Mouse (Mus musculus) embryo, embryonic 9.5 days (tissue): ENCODE measurements around the gene Tmem183a.

Experiments
- DNase-seq: peaks from one replicate; pipeline ENCODE4 v3.0.0-alpha.2; 2017; ENCODE audit errors: extremely low spot score

Gene Tmem183a

DNA sequence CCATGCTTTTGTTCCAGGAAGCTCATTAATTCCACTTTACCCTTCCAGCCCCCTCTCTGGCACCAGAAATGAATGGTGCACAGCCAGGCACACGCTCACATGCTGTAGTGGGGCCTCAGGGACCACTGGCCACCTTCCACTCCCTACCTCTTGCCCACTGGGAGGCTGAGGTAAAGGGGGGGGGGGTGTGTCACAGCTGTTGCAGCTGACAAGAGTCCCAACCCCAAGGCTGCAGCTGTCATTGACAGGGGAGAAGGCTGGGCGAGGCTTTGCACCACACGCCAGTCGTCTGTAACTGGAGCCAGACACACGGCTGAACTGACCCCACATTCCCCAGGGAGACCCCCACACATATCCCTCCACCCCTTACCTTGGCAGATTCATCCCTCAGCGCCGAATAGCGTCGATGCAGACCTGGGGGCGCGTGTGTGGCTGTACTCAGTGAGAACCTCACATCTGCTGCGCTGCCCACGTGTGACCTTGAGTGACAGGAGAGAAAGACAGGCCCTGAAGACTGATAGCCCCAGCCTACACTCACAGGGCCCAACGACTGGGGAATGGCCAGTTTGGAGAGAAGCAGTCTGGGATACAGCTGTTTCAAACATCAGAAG, 41.0 kb downstream of the Tmem183a start:
- DNase-seq = no peak

DNA sequence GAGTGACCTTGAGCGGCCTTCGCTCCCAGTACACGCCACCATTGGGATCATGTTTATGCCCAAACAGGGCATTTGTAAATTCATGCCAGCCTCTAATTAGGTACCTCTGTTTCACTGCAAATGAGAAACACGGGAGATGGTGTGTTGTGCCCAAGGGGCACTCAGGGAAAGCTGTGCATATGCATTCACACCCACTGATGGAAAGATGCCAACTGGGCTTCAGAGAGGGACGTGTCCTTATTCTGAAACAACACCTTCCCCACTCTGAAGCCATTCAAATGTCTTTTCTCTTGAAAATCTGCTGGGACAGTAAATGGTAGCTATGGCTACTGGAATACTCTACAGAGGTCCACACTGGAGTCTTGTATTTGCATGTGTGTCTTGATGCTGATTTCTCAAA, 43.5 kb downstream of the Tmem183a start:
- DNase-seq = no peak

DNA sequence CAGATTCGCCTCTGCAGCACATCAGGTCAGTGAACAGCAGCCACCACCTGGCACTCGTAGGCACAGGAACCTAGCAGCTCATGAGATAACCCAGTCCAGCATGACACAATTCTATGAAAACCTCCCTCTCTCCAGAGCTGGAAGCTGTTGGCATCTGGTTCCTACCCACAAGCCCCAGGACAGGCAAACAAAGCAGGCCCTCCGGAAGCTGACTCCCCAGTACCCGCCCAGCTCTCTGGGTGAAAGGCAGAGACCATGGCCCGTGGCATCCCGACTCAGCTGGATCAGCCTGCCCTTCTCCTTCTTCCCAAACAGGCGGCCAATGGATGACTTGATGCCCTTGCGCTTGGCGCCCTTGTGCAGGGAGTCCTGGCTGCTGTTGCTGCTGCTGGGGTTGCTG, 45.4 kb downstream of the Tmem183a start:
- no peak for DNase-seq

DNA sequence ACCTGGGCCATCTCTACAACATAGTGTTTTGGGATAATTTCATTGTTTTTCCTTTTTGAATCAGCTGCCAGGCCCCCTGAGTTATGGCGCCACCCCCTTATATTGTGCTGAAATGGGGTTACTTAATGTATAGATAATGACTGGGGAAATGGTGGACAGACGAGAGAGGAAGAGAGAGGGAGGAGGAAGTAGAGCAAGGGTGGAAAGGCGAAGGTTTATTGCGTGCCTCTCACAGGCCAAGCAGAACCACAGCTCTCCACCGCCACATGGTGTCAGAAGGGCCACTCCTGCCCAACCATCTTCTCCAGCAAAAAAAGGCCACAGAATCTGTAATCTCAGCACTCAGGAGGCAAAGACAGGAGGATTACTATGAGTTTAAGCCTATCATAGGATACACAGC, 46.6 kb downstream of the Tmem183a start:
- DNase-seq = no peak

DNA sequence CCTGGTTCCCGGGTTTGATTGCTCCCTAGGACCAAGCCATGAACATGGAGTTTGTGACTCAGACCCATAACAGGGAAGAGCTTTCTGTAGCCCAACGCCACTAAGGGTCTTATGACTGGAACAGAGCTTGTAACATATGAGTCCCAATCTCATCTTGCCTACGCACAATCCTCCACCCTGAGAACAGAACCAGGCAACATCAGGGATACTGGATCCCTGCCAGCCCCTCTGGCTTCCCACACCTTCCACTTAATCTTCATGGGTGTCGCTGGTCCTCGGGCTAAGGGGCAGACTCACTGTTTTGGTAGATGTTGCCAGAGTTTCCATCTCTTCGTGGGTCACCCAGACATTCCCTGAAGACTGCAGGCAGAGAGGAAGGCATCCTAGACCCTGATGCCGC, 50.0 kb downstream of the Tmem183a start:
- DNase-seq = no peak

DNA sequence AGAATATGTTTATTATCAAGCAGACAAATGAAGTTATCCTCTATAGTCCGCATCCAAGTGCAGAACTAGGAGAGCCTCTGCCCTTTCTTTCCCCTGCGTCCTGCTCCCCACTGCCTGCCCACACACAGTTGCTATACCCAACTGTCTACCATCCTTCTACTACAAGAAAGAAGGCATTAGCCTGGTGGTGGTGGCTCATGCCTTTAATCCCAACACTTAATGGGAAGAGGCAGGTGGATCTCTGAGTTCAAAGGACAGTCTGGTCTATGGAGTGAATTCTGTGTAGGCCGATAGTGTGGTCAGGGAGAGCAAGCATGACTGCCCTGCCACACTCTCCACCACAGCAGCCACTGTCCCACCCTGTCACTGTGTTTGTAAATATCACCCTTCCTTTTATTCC, 51.0 kb downstream of the Tmem183a start:
- DNase-seq = no peak

DNA sequence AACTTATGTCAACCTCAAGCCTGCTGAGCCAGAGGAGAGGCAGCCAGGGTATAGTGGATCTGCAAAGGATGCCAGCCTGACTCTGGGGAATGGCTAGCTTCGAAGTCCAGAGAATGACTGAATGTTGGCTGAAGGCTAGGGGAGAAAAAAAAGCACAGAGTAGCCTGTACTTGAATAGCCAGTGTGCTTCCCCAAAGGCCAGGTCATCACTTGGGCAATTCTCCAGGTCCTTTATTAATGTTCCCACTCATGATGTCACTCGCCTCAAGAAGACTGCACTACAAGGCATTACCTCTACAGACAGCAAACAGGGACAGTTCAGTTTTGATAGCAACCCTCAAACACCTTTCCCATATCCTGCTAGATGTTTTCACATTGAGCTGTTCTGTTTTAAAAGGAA, 51.5 kb downstream of the Tmem183a start:
- no peak for DNase-seq

DNA sequence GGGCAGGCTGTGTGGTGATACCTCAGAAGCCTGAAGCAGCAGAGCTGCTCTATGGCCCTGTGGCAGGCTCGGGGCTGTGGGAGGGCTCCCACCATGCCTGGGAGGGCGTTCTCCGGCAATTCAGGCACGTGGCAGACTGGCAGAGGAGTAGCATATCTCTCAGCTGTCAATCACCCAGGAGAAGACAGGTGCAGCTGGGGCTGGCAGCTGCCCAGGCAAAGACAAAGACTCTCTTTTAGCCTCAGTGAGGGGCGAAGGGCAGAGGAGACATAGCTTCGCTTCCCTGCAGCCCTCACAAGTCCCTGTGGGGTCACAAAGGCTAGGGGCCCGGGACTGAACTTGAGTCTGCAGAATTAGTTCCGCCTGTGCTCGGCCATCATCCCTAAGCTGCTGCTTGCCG, 54.4 kb downstream of the Tmem183a start:
- no peak for DNase-seq

DNA sequence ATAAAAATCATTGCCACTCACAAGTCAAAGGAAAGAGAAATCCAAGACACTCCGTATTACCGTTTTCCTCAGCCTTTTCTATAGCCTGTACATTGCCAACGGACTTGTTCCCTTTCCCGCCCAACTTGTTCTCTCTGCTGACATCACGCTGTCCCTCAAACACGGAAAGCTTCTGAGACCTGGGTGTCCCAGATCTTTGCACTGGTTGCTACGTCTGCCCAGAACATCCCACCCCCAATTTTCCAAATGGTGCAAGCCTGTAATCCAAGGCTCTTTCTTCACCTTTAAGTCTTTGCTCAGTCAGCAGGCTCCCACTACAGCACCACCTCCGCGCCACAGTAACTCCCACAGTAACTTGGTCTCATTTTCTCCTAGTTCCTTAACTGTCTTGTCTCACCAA, 56.8 kb downstream of the Tmem183a start:
- DNase-seq = no peak

DNA sequence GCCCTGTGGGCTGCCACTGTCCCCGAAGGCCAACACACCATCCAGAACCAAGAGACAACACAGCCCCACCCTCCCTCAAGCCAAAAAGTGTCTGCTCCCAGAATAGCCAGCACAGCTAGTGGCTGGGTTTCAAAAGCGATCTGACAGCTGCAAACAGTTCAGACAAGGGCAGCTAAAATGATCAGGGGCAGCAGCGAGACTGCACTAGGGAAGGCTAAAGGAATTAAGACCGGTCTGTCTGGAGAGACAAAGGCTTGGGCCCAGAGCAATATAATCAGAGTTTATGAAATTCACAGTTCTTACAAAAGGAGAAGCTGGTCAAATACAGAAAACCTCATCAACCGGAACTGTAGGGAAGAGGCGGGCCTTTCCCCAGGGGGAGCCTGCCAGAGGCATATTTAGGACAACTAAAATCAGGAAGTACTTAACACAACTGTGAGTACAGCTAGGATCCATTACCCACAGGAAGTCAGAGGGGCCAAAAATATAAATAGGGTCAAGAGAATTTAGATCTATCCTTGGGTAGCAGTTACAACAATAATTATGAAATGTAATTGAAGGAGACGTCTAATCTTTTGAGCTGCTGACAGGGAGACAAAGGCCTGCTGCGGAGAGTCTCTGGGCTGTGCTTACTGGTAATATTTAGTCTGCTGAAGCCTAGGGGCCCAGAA, 59.1 kb downstream of the Tmem183a start:
- DNase-seq = no peak

DNA sequence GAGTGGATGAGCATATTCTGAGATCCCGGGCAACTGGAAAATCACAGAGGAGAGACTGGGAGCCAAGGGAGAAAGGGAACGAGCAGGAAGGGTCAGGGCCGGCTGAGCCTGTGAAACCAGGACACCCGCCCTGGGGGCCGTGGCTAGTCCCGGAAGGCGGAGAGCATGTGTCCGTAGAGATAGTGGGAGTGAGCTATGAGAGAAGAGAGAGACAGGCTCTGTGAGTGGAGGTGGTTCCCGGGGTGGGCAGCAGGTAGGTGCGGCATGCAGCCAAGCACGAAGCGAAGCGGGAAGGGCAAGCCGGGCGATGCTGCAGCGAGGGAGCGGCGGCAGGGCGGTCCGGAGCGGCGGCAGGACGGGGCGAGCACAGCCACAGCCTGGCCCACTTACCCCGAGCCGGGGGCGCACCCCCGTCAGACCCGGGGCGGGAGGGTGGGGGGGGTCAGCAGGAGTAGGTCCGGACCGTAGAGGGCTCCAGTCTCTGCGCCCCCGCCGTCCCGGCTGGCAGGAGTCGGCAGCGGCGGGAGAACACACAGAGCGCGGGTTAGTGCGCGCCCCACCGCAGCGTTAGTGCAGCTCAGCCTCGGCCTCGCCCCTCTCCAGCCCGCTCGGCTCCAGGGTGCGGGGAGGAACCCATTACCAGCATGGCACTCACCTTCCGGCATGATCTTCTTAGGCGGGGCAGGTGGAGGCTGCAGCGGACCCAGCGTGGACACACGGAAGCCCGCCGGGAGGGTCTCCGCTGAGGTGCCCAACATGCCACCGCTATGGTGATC, 63.0 kb downstream of the Tmem183a start:
- DNase-seq = peak; percentile 52

DNA sequence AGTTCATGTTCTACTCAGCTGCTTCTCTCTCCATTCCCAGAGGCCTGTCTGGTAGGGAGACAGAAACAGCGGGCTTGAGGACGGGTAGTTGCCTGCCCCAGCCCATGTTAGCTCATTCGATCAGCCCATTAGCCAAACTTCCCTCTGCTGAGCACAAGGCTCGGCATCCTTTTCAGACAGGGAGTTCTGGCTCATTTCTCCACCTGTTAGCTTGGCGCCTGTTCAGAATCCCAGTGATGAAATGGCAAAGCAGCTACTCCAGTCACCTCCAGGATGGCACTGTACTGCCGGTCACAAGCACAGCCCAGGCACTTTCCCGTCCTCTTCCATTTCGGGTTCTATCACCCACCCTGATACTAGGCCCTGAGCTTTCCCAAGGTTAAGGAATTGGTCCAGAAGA, 64.5 kb downstream of the Tmem183a start:
- DNase-seq = no peak
